Mouse (Mus musculus) neural tube, embryonic 14.5 days (tissue): ENCODE data around the gene Pde7b. TPM values are rescaled to one million over a fixed set of nuclear protein-coding genes. Genes with fewer than 3 reads are reported as not detected.

ENCODE experiments used
- ATAC-seq: fragments of 200-750 bp; cut with Nextera tagmentation; 2 replicates; pipeline ENCODE4 v1.8.0; 2017; ENCODE audit warnings: low read depth, mild to moderate bottlenecking, moderate TSS enrichment, moderate library complexity
- H3K27ac ChIP-seq: fragments of 300-500 bp; sonication (generic); 2 replicates; pipeline ENCODE4 v1.5.1; 2014; ENCODE audit warnings: low read depth, mild to moderate bottlenecking, control low read depth, low read length, moderate library complexity, mixed read lengths
- H3K27me3 ChIP-seq: fragments of 300-500 bp; sonication (generic); 2 replicates; pipeline ENCODE4 v1.6.1; 2014; ENCODE audit warnings: low read length; ENCODE audit not compliant: control insufficient read depth, insufficient read depth
- H3K36me3 ChIP-seq: fragments of 300-500 bp; sonication (generic); 2 replicates; pipeline ENCODE4 v1.6.1; 2014; ENCODE audit warnings: low read length, mixed read lengths; ENCODE audit not compliant: control insufficient read depth, insufficient read depth
- H3K4me1 ChIP-seq: fragments of 300-500 bp; sonication (generic); 2 replicates; pipeline ENCODE4 v1.6.1; 2014; ENCODE audit warnings: low read length; ENCODE audit not compliant: control insufficient read depth, insufficient read depth
- H3K4me2 ChIP-seq: fragments of 300-500 bp; sonication (generic); 2 replicates; pipeline ENCODE4 v1.6.1; 2014; ENCODE audit warnings: mild to moderate bottlenecking, low read depth, low read length, control low read depth
- H3K4me3 ChIP-seq: fragments of 300-500 bp; sonication (generic); 2 replicates; pipeline ENCODE4 v1.5.1; 2014; ENCODE audit warnings: low read depth, low read length, control low read depth, mixed read lengths
- H3K9ac ChIP-seq: fragments of 300-500 bp; sonication (generic); replicated peaks from 2 replicates; pipeline ENCODE4 v1.6.1; 2014; ENCODE audit warnings: low read depth, mild to moderate bottlenecking, control low read depth, low read length, mixed read lengths
- H3K9me3 ChIP-seq: fragments of 300-500 bp; sonication (generic); 2 replicates; pipeline ENCODE4 v1.6.1; 2016; ENCODE audit warnings: low read length; ENCODE audit not compliant: control insufficient read depth
- WGBS: fragments of 180-500 bp; shearing (Covaris S2); extraction: QIAGEN DNeasy Blood & Tissue Kit; methylation state at CpG from one replicate; pipeline ENCODE4 v1.1.7; 2014; 5-methylcytosine and 5-hydroxymethylcytosine counted together
- polyA plus RNA-seq: library from polyadenylated mRNA; unstranded; fragments of >200 nt; fragmentation: Nextera tagmentation; extraction: Ambion mirVana; gene quantifications from 2 replicates; pipeline ENCODE4 v1.2.1, GENCODE M21; 2014

Gene Pde7b
- polyA plus RNA-seq, 1 experiment from 2014 or later, result 3.2 TPM

DNA sequence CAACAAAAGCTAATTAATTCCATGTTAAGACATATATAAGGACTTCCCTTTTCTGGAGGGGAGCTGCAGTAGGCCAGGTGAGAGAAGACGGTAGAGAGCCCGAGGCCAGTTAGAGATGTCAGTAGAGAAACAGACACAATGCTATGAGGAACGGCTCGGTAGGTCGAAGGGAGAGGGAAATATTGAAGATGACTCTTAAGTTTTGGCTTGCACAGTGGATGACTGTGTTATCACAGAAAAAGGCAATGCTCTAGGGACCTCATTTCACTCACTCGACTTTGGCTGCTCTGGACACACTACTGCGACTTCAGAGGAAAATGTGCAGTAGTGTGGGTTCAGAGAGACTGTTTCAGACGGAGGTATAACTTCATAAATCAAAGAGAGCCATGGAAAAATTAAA lies 234.6 kb downstream of the Pde7b start:
- Histone ChIP-seq H3K36me3 (no peaks in the 10 kb centered on the region), H3K4me3 (no peak overlapping the region), H3K27me3 (no peaks in the 10 kb centered on the region), H3K4me1 (no peaks in the 10 kb centered on the region), H3K27ac (no peak overlapping the region), H3K9ac (no peak overlapping the region), H3K9me3 (no peaks in the 10 kb centered on the region), H3K4me2 (no peak overlapping the region)
- WGBS, result 86% methylated on average over 8 of the region's 8 CpGs
- ATAC-seq, result no peak

DNA sequence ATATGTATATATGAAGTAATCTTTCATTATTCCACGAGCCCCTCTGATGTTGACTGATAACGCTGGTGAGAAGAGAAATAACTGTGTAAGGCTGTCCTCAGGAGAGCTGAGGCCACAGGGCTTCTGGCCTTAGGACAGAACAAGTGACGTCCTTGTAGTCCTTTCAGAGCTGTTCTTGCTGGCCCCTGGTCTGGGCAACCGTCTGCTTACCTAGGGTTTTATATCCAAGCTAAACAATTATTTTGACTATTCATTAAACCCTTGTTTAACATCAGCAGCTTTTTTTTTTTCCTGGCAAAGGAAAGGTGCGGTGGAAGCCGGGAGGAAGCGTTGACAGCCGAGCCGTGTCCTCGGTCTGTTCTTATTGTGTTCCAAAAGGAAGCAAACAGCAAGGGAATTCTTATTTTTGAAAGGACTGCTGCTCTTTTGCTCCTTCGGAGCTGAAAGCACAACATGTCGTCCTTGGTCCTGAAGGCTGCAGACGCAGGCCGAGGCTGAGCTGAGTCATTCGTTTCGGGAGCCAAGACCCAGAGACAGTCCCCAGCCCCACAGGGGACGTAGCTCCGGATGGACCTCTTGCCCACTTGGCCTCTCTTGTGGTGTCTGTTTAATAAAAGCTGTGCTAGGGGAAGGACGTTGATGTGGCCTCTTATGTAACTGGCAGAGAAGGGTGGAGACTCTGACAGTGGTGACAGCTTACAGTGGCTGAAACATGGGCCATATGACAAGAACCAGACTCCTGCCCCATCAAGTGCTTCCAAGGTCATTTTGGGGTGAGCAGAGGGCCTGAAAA lies 238.2 kb downstream of the Pde7b start:
- no peaks in the 10 kb centered on the region for H3K27me3 ChIP-seq
- no peak for ATAC-seq
- 82% methylated on average over 19 of the region's 19 CpGs for WGBS

DNA sequence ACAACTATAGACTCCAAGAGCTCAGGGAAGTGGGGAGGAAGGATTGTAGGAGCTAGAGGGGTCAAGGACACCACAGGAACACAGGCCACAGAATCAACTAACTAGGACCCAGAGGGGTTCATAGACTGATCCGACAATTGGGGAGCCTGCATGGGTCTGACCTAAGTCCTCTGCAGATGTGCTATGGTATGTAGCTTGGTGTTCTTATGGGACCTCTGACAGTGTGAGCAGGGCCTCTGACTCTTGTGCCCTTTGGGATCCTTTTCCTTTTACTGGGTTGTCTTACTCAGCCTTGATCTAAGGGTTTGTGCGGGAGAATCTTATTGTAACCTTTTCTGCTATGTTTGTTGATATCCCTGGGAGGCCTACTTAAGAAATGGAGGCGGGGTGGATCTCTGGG lies 239.1 kb downstream of the Pde7b start:
- Histone ChIP-seq H3K27ac (no peak overlapping the region), H3K27me3 (no peaks in the 10 kb centered on the region), H3K4me2 (no peak overlapping the region), H3K4me1 (no peaks in the 10 kb centered on the region), H3K9ac (no peak overlapping the region), H3K4me3 (no peak overlapping the region), H3K36me3 (no peaks in the 10 kb centered on the region), H3K9me3 (no peaks in the 10 kb centered on the region)
- WGBS, result 80% methylated on average over 3 of the region's 3 CpGs
- ATAC-seq, result no peak

More for the DNA sequence above, 238.2 kb downstream of the Pde7b start:
- H3K9ac ChIP-seq, result no peak overlapping the region
- H3K4me3 ChIP-seq, result no peak overlapping the region
- H3K36me3 ChIP-seq, result no peaks in the 10 kb centered on the region
- H3K9me3 ChIP-seq, result no peaks in the 10 kb centered on the region
- H3K4me1 ChIP-seq, result no peaks in the 10 kb centered on the region
- no peak overlapping the region for H3K4me2 ChIP-seq
- no peak overlapping the region for H3K27ac ChIP-seq

- WGBS, result 84% methylated on average over 8 of the region's 8 CpGs
- H3K9me3 ChIP-seq, result no peaks in the 10 kb centered on the region
- no peak overlapping the region for H3K9ac ChIP-seq
- no peaks in the 10 kb centered on the region for H3K4me1 ChIP-seq
- H3K27ac ChIP-seq, result no peak overlapping the region
- no peak overlapping the region for H3K4me2 ChIP-seq
- no peaks in the 10 kb centered on the region for H3K27me3 ChIP-seq
- no peak for ATAC-seq
- H3K36me3 ChIP-seq, result no peaks in the 10 kb centered on the region
- H3K4me3 ChIP-seq, result no peak overlapping the region
These were observed 245.4 kb downstream of the Pde7b start for GRCm38 (mm10) chr10:20479481-20479880.

- no peaks in the 10 kb centered on the region for H3K36me3 ChIP-seq
- no peaks in the 10 kb centered on the region for H3K27me3 ChIP-seq
- no peak for ATAC-seq
- no peaks in the 10 kb centered on the region for H3K4me1 ChIP-seq
- no peaks in the 10 kb centered on the region for H3K9me3 ChIP-seq
- H3K4me3 ChIP-seq, result no peak overlapping the region
- H3K4me2 ChIP-seq, result no peak overlapping the region
- no peak overlapping the region for H3K9ac ChIP-seq
- H3K27ac ChIP-seq, result no peak overlapping the region
- WGBS, result 83% methylated on average over 8 of the region's 8 CpGs
These were observed 246.4 kb downstream of the Pde7b start for GRCm38 (mm10) chr10:20478456-20478855.

DNA sequence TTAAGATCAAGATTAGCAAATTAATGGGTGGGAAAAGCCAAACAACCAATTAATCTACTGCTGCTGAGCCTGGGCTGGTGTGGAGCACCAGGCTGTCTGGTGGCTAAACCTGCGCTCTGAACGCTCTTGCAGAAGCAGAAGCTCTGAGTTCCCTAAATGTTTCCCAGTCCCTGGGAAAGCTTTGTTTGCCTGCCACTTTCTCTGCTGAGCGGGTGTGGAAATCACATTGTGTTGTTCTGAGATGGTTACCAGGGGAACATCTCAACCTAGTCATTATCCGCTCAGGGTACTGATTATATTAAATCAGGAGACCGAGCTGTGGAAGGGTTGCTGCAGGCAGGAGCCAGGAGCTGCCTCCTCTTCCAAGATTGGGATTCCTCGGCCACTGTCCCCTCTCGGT lies 250.0 kb downstream of the Pde7b start:
- Histone ChIP-seq H3K4me3 (no peak overlapping the region), H3K4me2 (no peak overlapping the region), H3K27ac (no peak overlapping the region), H3K9me3 (no peaks in the 10 kb centered on the region), H3K9ac (no peak overlapping the region), H3K36me3 (no peaks in the 10 kb centered on the region), H3K4me1 (no peaks in the 10 kb centered on the region), H3K27me3 (no peaks in the 10 kb centered on the region)
- no peak for ATAC-seq
- WGBS, result 42% methylated on average over 7 of the region's 7 CpGs

GRCm38 (mm10) chr10:20474036-20474435 lies 250.8 kb downstream of the Pde7b start:
- Histone ChIP-seq H3K36me3 (no peaks in the 10 kb centered on the region), H3K27me3 (no peaks in the 10 kb centered on the region), H3K9me3 (no peaks in the 10 kb centered on the region), H3K4me2 (no peak overlapping the region), H3K4me1 (no peaks in the 10 kb centered on the region), H3K4me3 (no peak overlapping the region), H3K9ac (no peak overlapping the region), H3K27ac (no peak overlapping the region)
- 83% methylated on average over 9 of the region's 9 CpGs for WGBS
- no peak for ATAC-seq

GRCm38 (mm10) chr10:20473505-20473904 lies 251.4 kb downstream of the Pde7b start:
- no peak overlapping the region for H3K9ac ChIP-seq
- H3K4me1 ChIP-seq, result no peaks in the 10 kb centered on the region
- 78% methylated on average over 5 of the region's 5 CpGs for WGBS
- ATAC-seq, result no peak
- H3K36me3 ChIP-seq, result no peaks in the 10 kb centered on the region
- no peaks in the 10 kb centered on the region for H3K9me3 ChIP-seq
- H3K27ac ChIP-seq, result no peak overlapping the region
- H3K27me3 ChIP-seq, result no peaks in the 10 kb centered on the region
- no peak overlapping the region for H3K4me2 ChIP-seq
- no peak overlapping the region for H3K4me3 ChIP-seq

DNA sequence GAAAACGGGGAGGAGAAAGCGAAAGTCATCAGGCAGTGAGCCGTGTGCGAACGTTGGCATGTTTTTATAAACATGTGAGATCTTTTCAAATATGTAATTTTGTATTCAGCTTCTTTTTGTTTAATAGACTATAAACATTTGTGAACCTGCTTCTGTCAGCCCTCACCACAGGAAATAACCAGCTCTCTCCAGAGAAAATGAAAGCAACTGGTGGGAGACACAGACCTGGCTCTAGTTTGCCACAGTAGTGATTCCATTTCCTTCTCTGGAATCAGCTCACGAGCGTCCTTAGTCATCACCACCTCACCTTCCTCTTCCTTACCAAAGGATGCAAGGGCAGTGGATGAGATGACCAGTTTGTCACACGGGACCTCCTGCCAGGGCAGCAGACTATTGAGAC lies 252.9 kb downstream of the Pde7b start:
- WGBS, result 91% methylated on average over 8 of the region's 8 CpGs
- H3K4me1 ChIP-seq, result no peaks in the 10 kb centered on the region
- H3K4me2 ChIP-seq, result no peak overlapping the region

More for the DNA sequence above, 252.9 kb downstream of the Pde7b start:
- H3K9me3 ChIP-seq, result no peaks in the 10 kb centered on the region
- H3K4me3 ChIP-seq, result no peak overlapping the region
- H3K36me3 ChIP-seq, result no peaks in the 10 kb centered on the region
- no peak overlapping the region for H3K27ac ChIP-seq
- H3K27me3 ChIP-seq, result no peaks in the 10 kb centered on the region
- ATAC-seq, result no peak
- H3K9ac ChIP-seq, result no peak overlapping the region
